Mouse (Mus musculus) CD4-positive, CD25-positive, alpha-beta regulatory T cell, adult 4 months (primary cell): ENCODE results near the gene Actl11. TPM values are rescaled to one million over a fixed set of nuclear protein-coding genes. Genes with fewer than 3 reads are reported as not detected.

ENCODE experiments used
- ATAC-seq: one replicate; pipeline ENCODE4 v1.8.0; 2017
- polyA plus RNA-seq, 2 experiments: library from polyadenylated mRNA; unstranded; fragments of 100-300 nt; shearing (Covaris generic); gene quantifications; one replicate each; pipeline ENCODE4 v1.2.1; 2017

Gene Actl11
- polyA plus RNA-seq, 2 experiments from 2014 or later = not detected

GRCm38 (mm10) chr9:107962916-107963315, 34.6 kb downstream of the Actl11 start:
- no peak for ATAC-seq

GRCm38 (mm10) chr9:107963700-107964099, 35.4 kb downstream of the Actl11 start:
- peak; percentile 73 for ATAC-seq

DNA sequence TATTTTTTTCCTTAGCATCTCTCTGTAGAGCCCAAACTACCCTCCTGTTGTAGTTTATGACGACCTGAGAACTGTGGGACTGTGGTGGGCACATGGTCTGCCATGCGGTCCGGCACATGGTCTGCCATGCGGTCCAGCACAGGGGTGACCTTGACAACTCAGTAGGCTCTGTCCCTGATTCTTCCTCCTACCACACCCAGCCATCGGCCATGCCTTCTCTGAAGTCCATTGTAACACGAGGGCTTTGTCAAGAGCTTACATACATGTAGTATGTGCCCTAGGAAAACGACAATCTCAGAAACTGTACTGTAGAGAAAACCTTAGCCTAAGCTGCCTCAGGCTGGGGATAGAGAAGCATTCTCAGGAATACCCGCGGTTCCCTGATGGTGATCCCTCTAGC, 36.4 kb downstream of the Actl11 start:
- no peak for ATAC-seq

GRCm38 (mm10) chr9:107966676-107967075, 38.4 kb downstream of the Actl11 start:
- ATAC-seq = no peak

- ATAC-seq = no peak
Observed at GRCm38 (mm10) chr9:107967437-107967836, 39.2 kb downstream of the Actl11 start.

- no peak for ATAC-seq
Observed at GRCm38 (mm10) chr9:107968531-107968930, 40.3 kb downstream of the Actl11 start.

DNA sequence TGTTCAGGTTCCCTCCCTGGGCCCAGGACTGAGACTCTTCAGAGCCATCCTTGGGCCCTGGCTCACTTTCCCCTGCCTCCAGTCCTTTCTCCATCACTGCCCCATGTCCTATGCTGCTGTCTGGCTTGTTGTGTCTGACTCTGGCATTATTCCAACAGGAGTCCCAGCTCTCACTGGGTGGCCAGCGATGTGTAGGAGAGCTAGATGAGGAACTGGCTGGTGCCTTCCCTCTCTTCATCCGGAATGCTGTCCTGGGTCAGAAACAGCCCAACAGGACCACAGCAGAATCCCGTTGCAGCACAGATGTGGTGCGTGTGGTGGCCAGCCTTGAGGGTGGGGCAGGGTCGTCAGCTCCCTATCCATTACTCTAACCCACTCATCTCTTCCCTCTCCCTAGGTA, 42.0 kb downstream of the Actl11 start:
- ATAC-seq = no peak

- ATAC-seq = no peak
Observed at GRCm38 (mm10) chr9:107971690-107972541, 43.6 kb downstream of the Actl11 start.

DNA sequence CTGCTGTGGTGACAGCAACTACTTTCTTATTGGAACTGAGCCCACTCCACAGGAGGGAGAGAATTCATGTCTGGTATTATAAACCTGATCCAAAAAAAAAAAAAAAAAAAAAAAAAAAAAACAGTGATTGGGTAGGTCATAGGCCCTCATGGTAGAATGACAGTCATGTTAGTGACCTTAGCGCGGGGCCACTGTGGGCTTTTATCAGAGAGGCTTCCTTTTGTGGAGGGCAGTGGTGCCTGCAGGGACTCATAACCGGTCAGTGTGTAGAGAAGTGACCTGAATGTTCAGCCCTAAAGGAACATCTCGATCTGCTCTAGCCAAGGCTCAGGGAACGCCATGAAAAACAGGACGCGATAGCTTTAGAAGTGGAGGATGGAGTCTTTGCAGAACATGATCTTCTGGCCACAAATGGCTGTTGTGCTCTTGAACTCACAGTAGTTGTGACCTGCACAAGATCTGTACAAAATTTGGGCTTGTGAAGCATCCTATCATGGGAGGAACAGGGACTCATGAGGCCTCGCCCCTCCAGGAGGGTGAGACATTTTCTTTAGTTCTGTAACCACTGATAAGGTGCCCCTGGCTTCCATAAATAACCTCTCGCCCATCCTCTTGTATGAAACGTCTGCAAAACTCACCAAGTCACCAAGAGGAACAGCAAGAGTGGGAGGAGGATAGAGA, 46.4 kb downstream of the Actl11 start:
- no peak for ATAC-seq

DNA sequence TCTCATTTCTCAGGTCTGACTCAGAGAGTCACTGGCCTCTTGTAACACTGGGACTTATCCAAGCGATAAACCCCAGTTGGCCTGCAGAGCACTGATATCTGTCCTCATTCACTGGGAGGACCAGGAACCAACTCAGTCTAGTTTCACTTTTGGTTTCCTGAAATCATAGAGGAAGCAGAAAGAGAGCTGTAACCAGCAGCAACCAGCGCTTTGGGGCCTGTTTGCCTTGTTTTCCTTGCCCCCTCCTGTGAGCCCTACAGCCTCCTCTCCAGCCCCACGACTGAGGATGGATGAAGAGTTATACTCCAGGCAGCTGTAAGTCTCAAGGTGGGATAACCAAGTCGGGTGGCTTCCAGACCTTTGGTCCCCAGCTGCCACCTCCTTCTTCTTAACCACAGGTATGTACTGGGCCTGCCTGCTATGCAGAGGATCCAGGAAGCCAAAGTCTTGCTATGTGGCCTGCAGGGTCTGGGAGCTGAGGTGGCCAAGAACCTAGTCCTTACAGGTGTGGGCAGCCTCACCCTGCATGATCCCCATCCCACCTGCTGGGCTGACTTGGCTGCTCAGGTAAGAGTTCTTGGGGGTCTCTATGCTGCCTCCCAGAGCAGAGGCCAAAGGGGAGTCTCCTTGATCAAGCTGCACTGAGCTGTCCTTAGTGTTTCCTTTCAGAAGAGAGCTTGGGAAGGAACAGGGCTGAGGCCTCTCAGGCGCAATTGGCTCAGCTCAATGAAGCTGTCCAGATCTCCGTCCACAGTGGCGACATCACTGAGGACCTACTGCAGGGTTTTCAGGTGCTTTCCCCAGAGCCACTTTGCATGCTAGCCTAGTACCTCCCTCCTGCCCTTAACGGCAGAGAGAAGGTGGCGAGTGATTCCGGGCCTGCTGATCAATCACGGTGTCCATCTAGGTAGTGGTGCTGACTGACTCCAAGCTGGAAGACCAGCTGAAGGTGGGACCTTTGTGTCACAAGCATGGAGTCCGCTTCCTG, 47.4 kb downstream of the Actl11 start, which contains the start of gene Uba7:
Gene Uba7, plus strand, starts transcription at position 107 of the 988 bp plus-strand sequence.
- ATAC-seq = peak; percentile 93

DNA sequence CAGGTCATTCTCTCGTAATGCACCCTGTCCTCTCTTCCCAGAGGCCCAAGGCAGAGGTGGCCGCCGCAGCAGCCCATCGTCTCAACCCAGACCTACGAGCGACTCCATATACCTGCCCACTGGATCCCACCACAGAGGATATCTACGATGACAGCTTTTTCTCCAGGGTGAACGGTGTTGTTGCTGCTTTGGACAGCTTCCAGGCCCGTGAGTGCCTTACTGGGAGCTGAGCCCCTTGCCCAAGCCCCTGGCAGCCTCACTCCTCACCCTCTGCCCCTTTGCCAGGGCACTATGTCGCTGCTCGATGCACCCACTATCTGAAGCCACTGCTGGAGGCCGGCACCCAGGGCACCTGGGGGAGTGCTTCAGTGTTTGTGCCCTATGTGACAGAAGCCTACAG, 50.5 kb downstream of the Actl11 start:
- ATAC-seq = no peak

Other genes with a start within 250 kb of the Actl11 start
- 1 to 10 TPM in 1 of 2 experiments, not detected in 1; 1.6 TPM for gene Gnat1, start 248.8 kb upstream of the Actl11 start, polyA plus RNA-seq
- gene Sema3f, start 218.0 kb upstream of the Actl11 start, polyA plus RNA-seq = not detected
- gene Rbm5, start 157.5 kb upstream of the Actl11 start, polyA plus RNA-seq = 100 to 1,000 TPM; 280 to 324 TPM
- gene Rbm6, start 55.2 kb upstream of the Actl11 start, polyA plus RNA-seq = 100 to 1,000 TPM in 1 of 2 experiments, 10 to 100 TPM in 1; 98.3 to 137 TPM
- 10 to 100 TPM; 12.8 to 15.4 TPM for gene Mon1a, start 40.3 kb upstream of the Actl11 start, polyA plus RNA-seq
- not detected for gene Mst1r, start 21.6 kb upstream of the Actl11 start, polyA plus RNA-seq
- not detected for gene Camkv, start 7.2 kb downstream of the Actl11 start, polyA plus RNA-seq
- 1 to 10 TPM; 2.4 to 5.1 TPM for gene Traip, start 21.7 kb downstream of the Actl11 start, polyA plus RNA-seq
- 100 to 1,000 TPM; 184 to 299 TPM for gene Uba7, start 47.0 kb downstream of the Actl11 start, polyA plus RNA-seq
- gene Gm20661, start 54.6 kb downstream of the Actl11 start, polyA plus RNA-seq = not detected
- under 1 TPM; 0.63 to 0.87 TPM for gene Inka1, start 57.4 kb downstream of the Actl11 start, polyA plus RNA-seq
- gene Cdhr4, start 64.0 kb downstream of the Actl11 start, polyA plus RNA-seq = 1 to 10 TPM in 1 of 2 experiments, under 1 TPM in 1; 0.39 to 1.8 TPM
- gene Gm20662, start 67.9 kb downstream of the Actl11 start, polyA plus RNA-seq = not detected
- gene Ip6k1, start 74.0 kb downstream of the Actl11 start, polyA plus RNA-seq = 100 to 1,000 TPM in 1 of 2 experiments, 10 to 100 TPM in 1; 65.9 to 118 TPM
- gene Gmppb, start 120.8 kb downstream of the Actl11 start, polyA plus RNA-seq = 10 to 100 TPM; 18.0 to 25.0 TPM
- 1 to 10 TPM; 2.0 to 2.8 TPM for gene Amigo3, start 124.7 kb downstream of the Actl11 start, polyA plus RNA-seq
- 1 to 10 TPM; 1.4 to 1.5 TPM for gene Mst1, start 152.0 kb downstream of the Actl11 start, polyA plus RNA-seq
- 10 to 100 TPM; 68.1 to 87.9 TPM for gene Rnf123, start 154.9 kb downstream of the Actl11 start, polyA plus RNA-seq
- gene Apeh, start 166.1 kb downstream of the Actl11 start, polyA plus RNA-seq = 10 to 100 TPM; 52.2 to 70.5 TPM